Mouse (Mus musculus): ENCODE results near the gene Rnf151.

Gene Rnf151

DNA sequence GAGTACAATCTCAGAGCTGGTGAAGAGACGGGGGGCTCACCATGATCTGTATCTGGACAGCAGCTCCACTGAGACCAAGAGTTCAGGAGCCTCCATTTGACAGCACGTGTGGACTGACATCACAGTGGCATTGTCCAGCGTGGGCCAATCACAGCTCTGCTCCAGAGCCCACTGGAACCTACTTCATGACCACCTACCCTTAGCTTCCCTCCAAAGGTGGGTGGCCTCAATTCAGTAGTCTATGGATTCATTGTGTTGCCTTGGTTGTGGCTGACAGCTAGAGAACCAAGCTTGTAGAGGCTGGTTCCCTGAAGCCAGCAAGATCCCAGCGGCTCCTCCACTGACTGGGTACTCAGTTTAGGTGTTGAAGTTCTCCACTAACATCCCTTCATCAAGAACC lies at the start of gene Rnf151, which contains the start of gene Rps2:
Gene Rnf151, minus strand, starts transcription at position 121 of the 400 bp plus-strand sequence.
Gene Rps2, plus strand, starts transcription at position 174 of the 400 bp plus-strand sequence.
- no peak for DNase-seq (ENCODE audit: low spot score in 2 of 2)

GRCm38 (mm10) chr17:24766266-24766875 lies 48.5 kb upstream of the Rnf151 start:
- DNase-seq (ENCODE audit: low spot score in 2 of 2), result no peak

GRCm38 (mm10) chr17:24765016-24765905 lies 47.4 kb upstream of the Rnf151 start:
- DNase-seq (ENCODE audit: low spot score in 2 of 2), result no peak

DNA sequence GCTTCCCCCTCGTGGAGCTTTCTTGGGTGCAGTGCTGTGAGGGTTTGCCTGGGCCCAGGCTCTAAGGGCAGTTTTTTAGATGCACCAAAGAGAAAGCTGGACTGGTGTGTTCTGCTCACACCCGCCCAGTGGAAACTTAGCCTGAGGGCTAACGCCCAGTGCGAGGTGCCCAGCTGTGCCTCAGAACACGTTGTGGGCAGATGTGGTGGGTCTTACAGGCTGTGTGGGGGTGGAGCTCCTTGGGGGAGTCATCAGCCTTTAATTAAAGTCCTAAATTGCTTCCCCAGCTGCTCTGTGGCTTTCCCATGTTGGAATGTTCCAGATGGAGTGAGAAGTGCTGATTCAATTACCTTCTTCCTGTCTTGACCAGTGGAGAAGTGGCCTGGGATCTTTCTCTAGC lies 43.3 kb upstream of the Rnf151 start:
- no peak for DNase-seq (ENCODE audit: low spot score in 2 of 2)

GRCm38 (mm10) chr17:24757394-24757793 lies 39.5 kb upstream of the Rnf151 start:
- DNase-seq (ENCODE audit: low spot score in 2 of 2), result no peak

GRCm38 (mm10) chr17:24752415-24753394 lies 34.8 kb upstream of the Rnf151 start, which contains the start of gene Hs3st6:
Gene Hs3st6 (plus strand): TSS chr17:24752988.
- no peak for DNase-seq (ENCODE audit: low spot score in 2 of 2)

DNA sequence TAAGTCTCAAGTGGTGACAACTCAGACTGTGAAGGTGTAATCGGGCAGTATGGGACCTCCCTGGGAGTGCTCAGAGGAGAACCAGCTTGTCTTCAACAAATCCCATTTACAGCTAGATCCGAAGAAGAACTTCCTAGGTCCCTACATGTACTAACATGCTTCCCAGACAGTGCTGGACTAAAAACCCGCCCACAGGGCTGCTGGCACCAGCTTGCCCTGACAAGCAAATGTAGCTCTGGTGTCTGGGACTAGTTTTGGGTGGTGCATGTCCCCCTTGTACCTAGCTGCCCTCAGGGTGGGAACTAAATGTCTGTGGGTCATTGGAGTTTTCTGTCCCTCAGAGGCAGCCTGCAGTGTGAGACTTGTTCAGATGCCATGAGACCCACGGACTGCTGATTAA lies 33.7 kb upstream of the Rnf151 start:
- no peak for DNase-seq (ENCODE audit: low spot score in 2 of 2)

- DNase-seq (ENCODE audit: low spot score in 2 of 2), result no peak
Observed at GRCm38 (mm10) chr17:24746986-24747385, 29.1 kb upstream of the Rnf151 start.

DNA sequence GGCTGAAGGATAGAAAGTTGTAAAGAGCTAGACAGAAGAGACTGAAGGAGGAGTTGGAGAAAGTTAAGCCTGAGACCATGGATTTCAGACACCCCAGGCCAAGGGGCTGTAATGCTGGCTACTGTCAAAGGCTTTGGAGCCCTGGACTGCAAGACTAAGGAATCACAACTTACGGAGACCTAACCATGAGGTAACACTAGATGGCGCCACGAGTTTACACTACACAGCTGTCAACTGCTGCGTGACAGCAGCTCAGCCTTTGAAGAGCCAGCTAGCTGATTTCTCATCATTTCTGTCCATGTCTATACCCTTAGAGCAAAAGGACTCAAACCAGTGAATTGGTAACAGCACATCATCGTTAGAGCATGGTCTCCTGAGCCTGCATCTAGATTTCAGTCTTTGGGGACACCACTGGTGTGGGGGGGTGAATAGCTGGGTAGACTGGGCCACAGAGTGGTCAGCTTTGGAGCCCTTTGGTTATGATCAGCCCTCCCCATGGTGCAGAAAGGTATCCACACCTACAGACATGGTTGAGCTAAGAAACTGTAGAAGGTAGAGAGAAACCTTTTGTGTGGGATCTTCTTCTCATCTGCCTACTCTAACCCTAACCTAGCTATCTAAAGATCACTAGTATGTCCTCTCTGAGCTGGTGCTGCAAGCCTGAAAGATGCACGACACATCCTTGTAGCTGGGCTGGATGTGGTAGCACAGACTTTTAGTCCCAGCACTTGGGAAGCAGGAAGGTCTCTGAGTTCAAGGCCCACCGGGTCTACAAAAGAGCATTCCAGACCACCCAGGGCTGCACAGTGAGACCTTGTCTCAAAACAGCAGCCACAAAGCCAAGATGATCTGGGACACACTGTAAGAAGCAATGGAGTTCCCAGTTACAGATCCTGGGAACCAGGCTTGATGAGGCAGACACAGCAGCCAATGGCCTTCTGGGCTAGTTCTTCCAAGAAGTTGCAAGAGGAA lies 27.9 kb upstream of the Rnf151 start:
- peak in 1 of 2 experiments; percentile 92 for DNase-seq (ENCODE audit: low spot score in 2 of 2)

- no peak for DNase-seq (ENCODE audit: low spot score in 2 of 2)
Observed at GRCm38 (mm10) chr17:24744381-24744780, 26.5 kb upstream of the Rnf151 start.

- DNase-seq (ENCODE audit: low spot score in 2 of 2), result no peak
Observed at GRCm38 (mm10) chr17:24743896-24744295, 26.0 kb upstream of the Rnf151 start.

- no peak for DNase-seq (ENCODE audit: low spot score in 2 of 2)
Observed at GRCm38 (mm10) chr17:24742307-24742706, 24.4 kb upstream of the Rnf151 start.

GRCm38 (mm10) chr17:24739926-24740325 lies 22.1 kb upstream of the Rnf151 start:
- DNase-seq (ENCODE audit: low spot score in 2 of 2), result no peak

DNA sequence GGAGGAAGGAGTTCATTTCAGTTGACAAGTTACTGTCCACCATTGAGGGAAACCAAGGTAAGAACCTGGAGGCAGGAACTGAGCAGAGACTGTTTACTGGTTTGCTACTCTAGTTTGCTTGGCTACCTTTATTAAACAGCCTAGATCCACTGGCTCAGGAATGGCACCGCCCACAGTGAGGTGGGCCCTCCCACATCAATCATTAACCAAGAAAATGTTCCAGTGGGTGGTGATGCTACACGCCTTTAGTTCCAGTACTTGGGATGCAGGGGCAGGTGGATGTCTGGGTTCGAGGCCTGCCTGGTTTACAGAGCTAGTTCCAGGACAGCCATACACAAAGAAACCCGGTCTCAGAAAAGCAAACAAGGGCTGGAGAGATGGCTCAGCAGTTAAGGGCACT lies 20.4 kb upstream of the Rnf151 start:
- no peak for DNase-seq (ENCODE audit: low spot score in 2 of 2)

- no peak for DNase-seq (ENCODE audit: low spot score in 2 of 2)
Observed at GRCm38 (mm10) chr17:24737135-24737810, 19.4 kb upstream of the Rnf151 start.

- peak; percentile 89 to 96 for DNase-seq (ENCODE audit: low spot score in 2 of 2)
Observed at GRCm38 (mm10) chr17:24736330-24737051, 18.6 kb upstream of the Rnf151 start, which contains the start of gene Msrb1. Gene Msrb1 (plus strand): TSS chr17:24736642.

DNA sequence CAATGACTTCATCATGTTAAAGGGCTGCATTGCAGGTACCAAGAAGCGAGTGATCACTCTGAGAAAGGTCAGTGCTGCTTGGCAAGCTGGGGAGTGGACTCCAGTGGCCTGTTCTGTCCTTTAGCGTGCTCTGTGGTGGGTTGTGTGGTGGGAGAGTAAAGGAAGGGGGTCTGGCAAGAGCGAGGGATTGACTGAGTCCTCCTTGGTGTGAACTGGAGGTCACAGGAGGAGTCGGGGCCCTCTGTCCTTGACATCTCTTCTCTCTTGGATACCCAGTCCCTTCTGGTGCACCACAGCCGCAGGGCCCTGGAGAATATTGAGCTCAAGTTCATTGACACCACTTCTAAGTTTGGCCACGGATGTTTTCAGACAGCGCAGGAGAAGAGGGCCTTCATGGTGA lies 17.6 kb upstream of the Rnf151 start:
- no peak for DNase-seq (ENCODE audit: low spot score in 2 of 2)

- no peak for DNase-seq (ENCODE audit: low spot score in 2 of 2)
Observed at GRCm38 (mm10) chr17:24734513-24734912, 16.6 kb upstream of the Rnf151 start.

DNA sequence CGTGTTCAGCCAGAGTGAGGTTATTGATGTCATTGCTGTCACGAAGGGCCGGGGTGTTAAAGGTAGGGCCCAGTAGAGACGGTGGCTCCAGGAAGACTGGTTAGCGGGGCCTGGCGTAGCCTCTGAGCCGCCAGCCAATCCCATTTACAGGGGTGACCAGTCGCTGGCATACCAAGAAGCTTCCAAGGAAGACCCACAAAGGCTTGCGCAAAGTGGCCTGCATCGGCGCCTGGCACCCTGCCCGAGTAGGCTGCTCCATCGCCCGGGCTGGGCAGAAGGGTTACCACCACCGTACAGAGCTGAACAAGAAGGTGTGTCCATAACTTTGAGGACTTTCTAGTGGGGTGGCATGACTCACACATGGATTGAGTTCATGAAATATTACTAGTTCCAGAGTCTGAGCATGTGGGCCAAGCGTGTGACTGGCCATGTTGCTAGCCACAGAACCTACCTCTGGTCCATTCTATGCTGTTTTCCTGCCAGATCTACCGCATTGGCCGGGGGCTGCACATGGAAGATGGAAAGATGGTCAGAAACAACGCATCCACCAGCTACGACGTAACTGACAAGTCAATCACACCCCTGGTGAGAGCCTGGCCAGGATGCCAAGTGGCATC lies 15.7 kb upstream of the Rnf151 start:
- DNase-seq (ENCODE audit: low spot score in 2 of 2), result no peak

All from left cerebral cortex, adult 9 months (tissue).